Mouse (Mus musculus): ENCODE data around the gene 1700067K01Rik. TPM values are rescaled to one million over a fixed set of nuclear protein-coding genes. Genes with fewer than 3 reads are reported as not detected.

The 1700067K01Rik gene
- polyA plus RNA-seq, 1 experiment: 0.12 TPM

GRCm38 (mm10) chr8:84010625-84011611, 9.6 kb downstream of the 1700067K01Rik start:
- H3K36me3 ChIP-seq (ENCODE audit: control insufficient read depth, insufficient read depth): no peaks in the 10 kb centered on the region
- peaks cover 3% of the 10 kb centered on the region for H3K27me3 ChIP-seq (ENCODE audit: control insufficient read depth, insufficient read depth, insufficient read length)
- no peak overlapping the region for H3K4me3 ChIP-seq (ENCODE audit: insufficient read depth, poor library complexity, severe bottlenecking)
- H3ac ChIP-seq (ENCODE audit: control insufficient read depth, insufficient read length, low read depth): peak overlapping the region; percentile 55
- peak; percentile 29 for TF ChIP-seq MAX (IDR thresholded peaks at IDR 0.05)
- peak; percentile 92 for TF ChIP-seq CTCF (IDR thresholded peaks at IDR 0.05; ENCODE audit: control insufficient read depth, insufficient read depth, insufficient read length)
- no peak for TF ChIP-seq USF1 (IDR thresholded peaks at IDR 0.05; ENCODE audit: low read depth)
- no peaks in the 10 kb centered on the region for H3K79me2 ChIP-seq (ENCODE audit: control insufficient read depth, insufficient read depth)
- no peaks in the 10 kb centered on the region for H3K79me3 ChIP-seq (ENCODE audit: low read depth)

- Histone ChIP-seq H3K79me3 (ENCODE audit: low read depth) (no peaks in the 10 kb centered on the region), H3K4me3 (ENCODE audit: insufficient read depth, poor library complexity, severe bottlenecking) (peak within 1 kb of the TSS; percentile 11), H3K79me2 (ENCODE audit: control insufficient read depth, insufficient read depth) (no peaks in the 10 kb centered on the region), H3K36me3 (ENCODE audit: control insufficient read depth, insufficient read depth) (no peaks in the 10 kb centered on the region), H3ac (ENCODE audit: control insufficient read depth, insufficient read length, low read depth) (peak within 1 kb of the TSS; percentile 55), H3K27me3 (ENCODE audit: control insufficient read depth, insufficient read depth, insufficient read length) (peaks cover 3% of the 10 kb centered on the region)
- TF ChIP-seq FOSL1 (IDR thresholded peaks at IDR 0.05; ENCODE audit: insufficient read depth, low read length, poor library complexity, severe bottlenecking): no peak
- no peak for TF ChIP-seq MYOG (IDR thresholded peaks at IDR 0.05; ENCODE audit: control insufficient read depth, extremely low read depth, insufficient read length)
- TF ChIP-seq MAX (IDR thresholded peaks at IDR 0.05): no peak
- TF ChIP-seq CEBPB (IDR thresholded peaks at IDR 0.05; ENCODE audit: low read depth): no peak
- TF ChIP-seq CTCF (IDR thresholded peaks at IDR 0.05; ENCODE audit: control insufficient read depth, insufficient read depth, insufficient read length): no peak
Observed at GRCm38 (mm10) chr8:84011705-84012498, 10.6 kb downstream of the 1700067K01Rik start, which contains the start of gene 2210011C24Rik. Gene 2210011C24Rik, minus strand, starts transcription at chr8:84012171.

- no peak overlapping the region for H3K4me3 ChIP-seq (ENCODE audit: insufficient read depth, poor library complexity, severe bottlenecking)
- no peaks in the 10 kb centered on the region for H3K36me3 ChIP-seq (ENCODE audit: control insufficient read depth, insufficient read depth)
- TF ChIP-seq MAX (IDR thresholded peaks at IDR 0.05) (no peak), MYOD1 (IDR thresholded peaks at IDR 0.05; ENCODE audit: control insufficient read depth, insufficient read length, low read depth) (no peak), MYOG (IDR thresholded peaks at IDR 0.05; ENCODE audit: control insufficient read depth, extremely low read depth, insufficient read length) (no peak), CTCF (IDR thresholded peaks at IDR 0.05; ENCODE audit: control insufficient read depth, insufficient read depth, insufficient read length) (no peak), USF1 (IDR thresholded peaks at IDR 0.05; ENCODE audit: low read depth) (no peak), FOSL1 (IDR thresholded peaks at IDR 0.05; ENCODE audit: insufficient read depth, low read length, poor library complexity, severe bottlenecking) (no peak), CEBPB (IDR thresholded peaks at IDR 0.05; ENCODE audit: low read depth) (no peak)
- no peaks in the 10 kb centered on the region for H3K79me3 ChIP-seq (ENCODE audit: low read depth)
- peaks cover 3% of the 10 kb centered on the region for H3K27me3 ChIP-seq (ENCODE audit: control insufficient read depth, insufficient read depth, insufficient read length)
- H3ac ChIP-seq (ENCODE audit: control insufficient read depth, insufficient read length, low read depth): no peak overlapping the region
- no peaks in the 10 kb centered on the region for H3K79me2 ChIP-seq (ENCODE audit: control insufficient read depth, insufficient read depth)
Observed at GRCm38 (mm10) chr8:84012499-84013165, 11.3 kb downstream of the 1700067K01Rik start.

GRCm38 (mm10) chr8:84015833-84016232, 14.5 kb downstream of the 1700067K01Rik start:
- H3K79me3 ChIP-seq (ENCODE audit: low read depth): no peaks in the 10 kb centered on the region
- no peaks in the 10 kb centered on the region for H3K79me2 ChIP-seq (ENCODE audit: control insufficient read depth, insufficient read depth)
- no peak overlapping the region for H3ac ChIP-seq (ENCODE audit: control insufficient read depth, insufficient read length, low read depth)
- TF ChIP-seq USF1 (IDR thresholded peaks at IDR 0.05; ENCODE audit: low read depth) (no peak), MYOG (IDR thresholded peaks at IDR 0.05; ENCODE audit: control insufficient read depth, extremely low read depth, insufficient read length) (no peak), CEBPB (IDR thresholded peaks at IDR 0.05; ENCODE audit: low read depth) (no peak), CTCF (IDR thresholded peaks at IDR 0.05; ENCODE audit: control insufficient read depth, insufficient read depth, insufficient read length) (no peak), MAX (IDR thresholded peaks at IDR 0.05) (no peak), MYOD1 (IDR thresholded peaks at IDR 0.05; ENCODE audit: control insufficient read depth, insufficient read length, low read depth) (no peak), FOSL1 (IDR thresholded peaks at IDR 0.05; ENCODE audit: insufficient read depth, low read length, poor library complexity, severe bottlenecking) (no peak)
- H3K36me3 ChIP-seq (ENCODE audit: control insufficient read depth, insufficient read depth): no peaks in the 10 kb centered on the region
- peaks cover 3% of the 10 kb centered on the region for H3K27me3 ChIP-seq (ENCODE audit: control insufficient read depth, insufficient read depth, insufficient read length)
- no peak overlapping the region for H3K4me3 ChIP-seq (ENCODE audit: insufficient read depth, poor library complexity, severe bottlenecking)

- Histone ChIP-seq H3K4me3 (ENCODE audit: insufficient read depth, poor library complexity, severe bottlenecking) (no peak overlapping the region), H3K79me2 (ENCODE audit: control insufficient read depth, insufficient read depth) (no peaks in the 10 kb centered on the region), H3K36me3 (ENCODE audit: control insufficient read depth, insufficient read depth) (no peaks in the 10 kb centered on the region), H3K27me3 (ENCODE audit: control insufficient read depth, insufficient read depth, insufficient read length) (no peaks in the 10 kb centered on the region), H3ac (ENCODE audit: control insufficient read depth, insufficient read length, low read depth) (no peak overlapping the region), H3K79me3 (ENCODE audit: low read depth) (no peaks in the 10 kb centered on the region)
- TF ChIP-seq CEBPB (IDR thresholded peaks at IDR 0.05; ENCODE audit: low read depth): no peak
- no peak for TF ChIP-seq MYOG (IDR thresholded peaks at IDR 0.05; ENCODE audit: control insufficient read depth, extremely low read depth, insufficient read length)
- no peak for TF ChIP-seq CTCF (IDR thresholded peaks at IDR 0.05; ENCODE audit: control insufficient read depth, insufficient read depth, insufficient read length)
- TF ChIP-seq MYOD1 (IDR thresholded peaks at IDR 0.05; ENCODE audit: control insufficient read depth, insufficient read length, low read depth): no peak
- TF ChIP-seq MAX (IDR thresholded peaks at IDR 0.05): no peak
- TF ChIP-seq USF1 (IDR thresholded peaks at IDR 0.05; ENCODE audit: low read depth): no peak
- TF ChIP-seq FOSL1 (IDR thresholded peaks at IDR 0.05; ENCODE audit: insufficient read depth, low read length, poor library complexity, severe bottlenecking): no peak
Observed at GRCm38 (mm10) chr8:84019738-84020137, 18.4 kb downstream of the 1700067K01Rik start.
